Mouse (Mus musculus) adrenal gland, postnatal 36 days (tissue): ENCODE data around the gene Dmkn. TPM values are rescaled to one million over a fixed set of nuclear protein-coding genes. Genes with fewer than 3 reads are reported as not detected.
"Not testable (repeated sequence)": the region's sequence is repeated elsewhere in the genome, so short reads cannot be mapped to it uniquely, and the experiment has no call there.

Source experiments
- DNase-seq, 2 experiments: peaks; one replicate each; pipeline ENCODE4 v3.0.0; 2021; ENCODE audit warnings: mixed read lengths in 1 of 2
- long read RNA-seq, 2 experiments: library from polyadenylated mRNA; stranded (forward); transcript quantifications; one replicate each; pipeline ENCODE4 v2.0.0; 2021; ENCODE audit warnings: borderline sequencing depth in 2 of 2
- total RNA-seq, 2 experiments: library from RNA; stranded (reverse); gene quantifications; 2 replicates each; pipeline ENCODE4 v1.2.3; 2021

The Dmkn gene
- total RNA-seq: 1 to 10 TPM; 2.4 to 2.5 TPM
- long read RNA-seq, experiment 1, partial matches to known transcripts: 0 of 3 reads
- long read RNA-seq, experiment 1, other reads (novel, unspliced or antisense): 2 of 3 reads
- long read RNA-seq, experiment 2, partial matches to known transcripts: 0 of 1 reads
- long read RNA-seq, experiment 2, other reads (novel, unspliced or antisense): 1 of 1 reads

- no peak for DNase-seq
Measured at GRCm38 (mm10) chr7:30763456-30763855, at the start of gene Dmkn. Gene Dmkn, plus strand, starts transcription at chr7:30763756.

GRCm38 (mm10) chr7:30717006-30717715 is 46.4 kb upstream of the Dmkn start:
- peak; percentile 91 to 94 for DNase-seq

- no peak for DNase-seq
Measured at GRCm38 (mm10) chr7:30717716-30718046, 45.9 kb upstream of the Dmkn start.

GRCm38 (mm10) chr7:30719669-30720068 is 43.9 kb upstream of the Dmkn start:
- DNase-seq: no peak

- DNase-seq: no peak
Measured at GRCm38 (mm10) chr7:30721286-30721685, 42.3 kb upstream of the Dmkn start.

- no peak for DNase-seq
Measured at GRCm38 (mm10) chr7:30723274-30723953, 40.1 kb upstream of the Dmkn start.

- no peak for DNase-seq
Measured at GRCm38 (mm10) chr7:30728214-30728613, 35.3 kb upstream of the Dmkn start.

GRCm38 (mm10) chr7:30728739-30729395 is 34.7 kb upstream of the Dmkn start:
- peak in 1 of 2 experiments; percentile 35 for DNase-seq

- peak; percentile 98 for DNase-seq
Measured at GRCm38 (mm10) chr7:30729396-30730063, 34.0 kb upstream of the Dmkn start, which contains the start of gene Tmem147. Gene Tmem147, minus strand, starts transcription at chr7:30729540.

- not testable (repeated sequence) for DNase-seq
Measured at GRCm38 (mm10) chr7:30730064-30730722, 33.4 kb upstream of the Dmkn start.

GRCm38 (mm10) chr7:30736211-30736610 is 27.3 kb upstream of the Dmkn start:
- no peak for DNase-seq

GRCm38 (mm10) chr7:30742570-30742969 is 21.0 kb upstream of the Dmkn start:
- not testable (repeated sequence) for DNase-seq

GRCm38 (mm10) chr7:30743617-30744016 is 19.9 kb upstream of the Dmkn start, which contains the start of gene Gapdhs:
Gene Gapdhs, minus strand, starts transcription at chr7:30743681.
- DNase-seq: not testable (repeated sequence)

- DNase-seq: peak; percentile 75 to 79
Measured at GRCm38 (mm10) chr7:30744022-30744598, 19.4 kb upstream of the Dmkn start.

- no peak for DNase-seq
Measured at GRCm38 (mm10) chr7:30747525-30748204, 15.9 kb upstream of the Dmkn start.

- no peak for DNase-seq
Measured at GRCm38 (mm10) chr7:30749824-30750606, 13.5 kb upstream of the Dmkn start.

GRCm38 (mm10) chr7:30751086-30751669 is 12.4 kb upstream of the Dmkn start, which contains the start of gene Sbsn:
Gene Sbsn, plus strand, starts transcription at chr7:30751471.
- peak; percentile 64 to 72 for DNase-seq

GRCm38 (mm10) chr7:30757001-30757400 is 6.6 kb upstream of the Dmkn start:
- DNase-seq: no peak

- DNase-seq: peak; percentile 81 to 86
Measured at GRCm38 (mm10) chr7:30758853-30759252, 4.7 kb upstream of the Dmkn start.
